Mouse (Mus musculus): Measurements from ENCODE around the gene Zfp57. TPM values are rescaled to one million over a fixed set of nuclear protein-coding genes. Genes with fewer than 3 reads are reported as not detected.
"Not testable (repeated sequence)": the region's sequence is repeated elsewhere in the genome, so short reads cannot be mapped to it uniquely, and the experiment has no call there.

The Zfp57 gene
- total RNA-seq, 2 experiments from 2014 or later, result 33.4 to 34.3 TPM

GRCm38 (mm10) chr17:36994528-36994927 is 6.4 kb upstream of the Zfp57 start:
- DNase-seq (ENCODE audit: low spot score in 2 of 2), result no peak

DNA sequence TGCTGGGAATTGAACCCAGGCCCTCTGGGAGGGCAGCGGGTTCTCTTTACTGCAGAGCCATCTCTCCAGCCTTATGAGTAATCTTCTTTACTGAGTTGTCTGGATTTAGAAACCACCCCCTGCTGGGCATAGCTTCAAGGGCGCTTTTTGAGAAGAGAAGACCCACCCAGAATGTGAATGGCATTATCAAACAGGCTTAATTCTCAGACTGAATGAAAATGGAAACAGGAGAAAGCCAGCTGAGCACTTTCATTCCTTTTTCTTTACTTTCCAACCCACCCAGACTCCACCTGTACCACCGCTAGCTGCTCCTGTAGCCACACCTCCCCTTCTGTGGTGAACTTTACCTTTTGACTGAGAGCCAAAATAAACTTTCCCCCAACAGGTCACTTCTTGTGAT is 5.5 kb upstream of the Zfp57 start:
- no peak for DNase-seq (ENCODE audit: low spot score in 2 of 2)

DNA sequence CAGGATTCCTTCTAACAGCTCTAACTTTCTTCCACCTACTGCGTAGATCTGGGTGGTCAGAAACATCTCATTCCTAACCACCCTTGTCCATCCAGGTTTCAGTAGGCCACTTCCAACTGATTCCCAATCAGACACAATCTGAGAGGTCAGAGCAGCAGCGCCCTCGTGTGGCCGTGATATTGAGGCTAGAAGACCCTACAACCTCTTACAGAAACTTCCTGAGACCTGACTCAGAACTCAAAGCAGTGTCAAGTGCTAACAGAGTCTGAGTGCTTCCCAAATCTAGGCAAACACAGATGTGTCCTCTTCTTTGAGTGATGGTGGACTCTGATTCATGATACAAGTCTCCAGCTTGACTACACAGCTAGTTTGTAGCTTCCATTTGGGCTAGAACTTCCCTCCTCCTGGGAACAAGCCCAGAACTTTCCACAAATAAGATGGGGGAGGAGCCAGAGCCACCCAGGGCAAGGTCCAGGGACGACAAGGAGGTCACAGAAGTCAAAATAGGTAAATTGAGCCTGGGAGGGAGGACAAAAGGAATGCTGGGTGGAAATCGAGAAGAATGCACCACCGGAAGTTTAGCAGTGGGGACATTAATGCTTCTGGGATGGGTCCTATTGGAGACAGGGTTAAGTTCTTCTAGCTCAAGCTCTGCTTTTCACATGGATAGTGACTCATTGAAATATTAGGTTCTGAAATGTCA is 3.8 kb upstream of the Zfp57 start:
- DNase-seq (ENCODE audit: low spot score in 2 of 2), result peak; percentile 70 to 76

- DNase-seq (ENCODE audit: low spot score in 2 of 2), result no peak
Observed at GRCm38 (mm10) chr17:36998477-36998876, 2.5 kb upstream of the Zfp57 start.

DNA sequence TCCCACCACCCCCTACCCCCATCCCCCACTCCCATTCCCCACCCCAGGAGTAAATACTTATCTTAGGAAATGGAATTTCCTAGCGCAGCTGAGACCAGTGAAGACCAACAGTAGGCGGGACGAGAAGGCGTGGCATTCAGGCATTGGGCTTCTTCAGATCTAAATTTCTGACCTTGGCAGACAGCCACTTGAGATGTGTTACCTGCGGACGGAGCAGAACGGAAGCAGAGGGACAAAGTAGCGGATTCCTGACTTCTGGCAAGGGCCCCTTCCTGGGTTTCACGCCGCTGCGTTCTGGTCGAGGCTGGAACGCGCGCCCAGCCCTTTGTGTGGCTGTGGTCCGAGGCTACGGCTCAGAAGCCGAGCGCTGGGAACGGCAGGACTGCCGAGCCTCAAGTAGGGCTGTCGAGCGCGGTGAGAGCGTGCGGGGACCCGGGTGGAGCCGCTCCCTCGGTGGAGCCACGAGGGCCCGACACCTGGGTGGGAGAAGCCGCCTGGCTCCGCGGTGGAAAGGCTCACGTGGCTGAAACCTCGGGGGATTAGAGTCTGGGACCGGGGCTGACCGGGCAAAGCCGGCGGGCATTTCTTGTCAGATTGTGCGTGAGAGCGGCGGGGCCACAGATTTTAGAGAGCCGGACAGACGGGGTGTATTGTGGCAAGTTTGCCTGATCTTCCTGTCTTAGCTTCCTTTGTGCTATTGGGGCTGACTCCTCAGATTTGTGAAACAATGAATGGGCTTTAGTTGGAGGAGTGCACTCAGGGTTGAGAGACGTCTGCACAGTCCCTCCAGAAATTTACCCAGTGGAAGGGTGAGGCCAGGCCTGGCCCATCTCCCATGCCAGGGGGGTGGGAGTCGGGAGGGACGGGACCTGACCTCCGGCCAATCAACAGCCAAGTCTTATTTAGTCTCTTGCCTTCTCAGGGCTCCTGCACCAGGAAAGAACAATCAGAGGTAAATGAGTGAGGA is 1.7 kb downstream of the Zfp57 start:
- peak; percentile 52 to 55 for DNase-seq (ENCODE audit: low spot score in 2 of 2)

GRCm38 (mm10) chr17:37003366-37003765 is 2.4 kb downstream of the Zfp57 start:
- no peak for DNase-seq (ENCODE audit: low spot score in 2 of 2)

GRCm38 (mm10) chr17:37008161-37008560 is 7.2 kb downstream of the Zfp57 start:
- no peak for DNase-seq (ENCODE audit: low spot score in 2 of 2)

- DNase-seq (ENCODE audit: low spot score in 2 of 2), result no peak
Observed at GRCm38 (mm10) chr17:37009460-37010042, 8.6 kb downstream of the Zfp57 start.

DNA sequence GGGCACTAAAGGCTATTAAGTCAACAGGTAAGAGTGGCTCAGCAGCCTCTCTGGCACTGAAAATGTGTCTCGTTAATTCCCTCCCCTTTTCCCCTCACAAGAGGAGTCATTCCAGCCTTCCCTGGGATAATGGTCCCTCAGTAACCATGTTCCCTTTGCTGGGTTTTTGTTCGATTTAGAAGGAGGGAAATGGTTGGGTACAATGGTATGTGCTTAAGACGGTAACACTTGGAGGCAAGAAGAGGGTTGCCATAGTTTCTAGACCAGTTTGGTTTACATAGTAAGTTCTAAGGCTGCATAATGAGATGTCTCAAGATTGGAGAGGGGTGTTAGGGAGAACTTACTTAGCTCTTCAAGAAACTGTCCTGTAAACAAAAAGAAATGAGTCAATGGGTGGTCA is 10.8 kb downstream of the Zfp57 start:
- no peak for DNase-seq (ENCODE audit: low spot score in 2 of 2)

GRCm38 (mm10) chr17:37012141-37012540 is 11.2 kb downstream of the Zfp57 start:
- no peak for DNase-seq (ENCODE audit: low spot score in 2 of 2)

DNA sequence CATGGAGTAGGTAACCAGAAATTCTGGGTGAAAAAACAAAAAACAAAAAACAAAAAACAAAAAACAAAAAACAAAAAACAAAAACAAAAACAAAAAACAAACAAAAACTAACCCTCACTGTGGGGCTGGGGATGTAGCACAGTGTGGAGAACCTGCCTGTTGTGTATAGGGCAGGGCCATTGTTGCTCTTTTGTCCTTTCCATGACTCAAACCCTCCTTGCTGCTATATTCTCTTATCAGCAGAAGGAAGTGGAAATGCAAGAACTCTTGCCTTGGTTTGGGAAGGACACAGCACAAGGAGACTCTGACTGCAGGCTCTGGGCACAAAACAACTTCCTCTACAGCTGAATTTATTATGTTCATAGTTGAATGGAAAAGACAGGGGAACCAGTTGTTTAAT is 15.4 kb downstream of the Zfp57 start:
- no peak for DNase-seq (ENCODE audit: low spot score in 2 of 2)

- peak in 1 of 2 experiments; percentile 24 for DNase-seq (ENCODE audit: low spot score in 2 of 2)
Observed at GRCm38 (mm10) chr17:37018328-37018727, 17.4 kb downstream of the Zfp57 start.

DNA sequence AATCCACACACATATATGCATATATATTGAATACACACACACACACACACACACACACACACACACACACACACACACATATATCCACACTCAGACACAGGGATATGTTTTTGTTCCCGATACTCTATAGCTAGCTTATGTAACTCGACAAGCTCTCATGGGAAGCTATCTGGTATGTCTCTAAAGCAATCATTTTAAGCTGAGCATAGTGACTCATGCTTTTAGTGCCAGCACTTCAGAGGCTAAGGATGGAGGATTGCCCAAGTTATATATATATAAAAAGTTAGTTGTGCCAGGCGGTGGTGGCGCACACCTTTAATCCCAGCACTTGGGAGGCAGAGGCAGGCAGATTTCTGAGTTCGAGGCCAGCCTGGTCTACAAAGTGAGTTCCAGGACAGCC is 18.3 kb downstream of the Zfp57 start:
- DNase-seq (ENCODE audit: low spot score in 2 of 2), result not testable (repeated sequence)

DNA sequence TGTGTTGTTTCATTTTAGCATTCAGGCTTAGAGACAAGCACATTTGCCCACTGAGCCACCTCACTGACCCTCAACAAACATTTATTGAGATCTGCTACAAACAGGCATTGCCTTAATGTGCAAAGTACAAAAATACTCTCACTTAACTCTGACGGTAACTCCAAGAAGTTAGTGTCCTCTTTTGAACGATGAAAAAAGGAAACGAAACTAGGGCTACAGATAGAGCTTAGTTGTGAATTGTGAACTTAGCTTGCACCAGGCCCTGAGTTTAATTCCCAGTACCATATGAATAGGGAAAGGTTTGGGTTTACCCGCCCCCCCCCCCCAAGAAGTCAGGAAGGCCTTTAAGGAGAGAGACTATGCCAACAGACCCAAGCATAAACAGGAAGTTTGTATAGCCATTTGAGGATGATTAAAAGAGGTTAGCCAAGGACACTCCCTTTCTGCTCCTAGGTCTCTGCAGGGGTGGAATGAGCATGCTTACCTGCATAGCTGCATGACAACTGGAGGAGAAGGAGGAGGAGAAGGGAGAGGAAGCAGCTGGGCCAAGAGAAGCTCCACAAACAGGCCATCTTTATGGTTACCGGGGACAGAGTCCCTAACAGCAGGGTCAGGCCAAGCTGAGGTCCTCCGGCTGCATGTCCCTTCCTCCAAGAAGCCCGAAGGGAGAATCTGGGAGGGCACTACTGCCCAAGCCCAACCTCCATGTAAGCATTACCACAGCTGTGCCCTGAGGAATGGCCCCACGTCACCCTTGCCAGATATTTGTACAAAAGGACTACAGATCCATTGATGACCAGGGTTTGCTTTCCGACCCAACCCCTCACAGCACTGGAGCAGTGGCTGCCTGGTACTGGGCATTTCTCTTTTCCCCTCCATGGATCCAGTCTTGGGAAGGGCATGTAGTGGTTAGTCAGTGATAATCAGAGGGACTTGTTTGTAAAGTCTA is 21.9 kb downstream of the Zfp57 start, which contains the start of gene Mog:
Gene Mog (minus strand): TSS at position 771 of the 949 bp plus-strand sequence.
- DNase-seq (ENCODE audit: low spot score in 2 of 2), result no peak

DNA sequence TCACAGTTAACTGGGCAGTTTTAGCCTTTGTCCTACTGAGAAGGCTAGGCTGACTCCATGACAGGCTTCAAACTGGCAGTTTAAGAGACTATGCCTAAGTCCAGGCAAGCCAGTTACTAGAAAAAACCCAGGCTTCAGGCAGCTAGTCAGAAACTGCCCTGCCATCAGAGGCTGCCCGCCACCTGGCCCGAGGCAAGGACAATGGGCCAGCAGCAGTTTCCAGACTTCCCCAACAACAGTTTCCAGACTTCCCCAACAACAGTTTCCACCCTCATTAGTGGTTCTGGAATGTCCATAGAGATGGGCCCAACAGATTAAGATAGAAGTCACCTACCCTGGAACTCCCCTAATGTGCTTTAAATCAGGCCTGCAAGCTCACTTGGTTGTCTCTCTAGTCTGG is 25.5 kb downstream of the Zfp57 start:
- no peak for DNase-seq (ENCODE audit: low spot score in 2 of 2)

DNA sequence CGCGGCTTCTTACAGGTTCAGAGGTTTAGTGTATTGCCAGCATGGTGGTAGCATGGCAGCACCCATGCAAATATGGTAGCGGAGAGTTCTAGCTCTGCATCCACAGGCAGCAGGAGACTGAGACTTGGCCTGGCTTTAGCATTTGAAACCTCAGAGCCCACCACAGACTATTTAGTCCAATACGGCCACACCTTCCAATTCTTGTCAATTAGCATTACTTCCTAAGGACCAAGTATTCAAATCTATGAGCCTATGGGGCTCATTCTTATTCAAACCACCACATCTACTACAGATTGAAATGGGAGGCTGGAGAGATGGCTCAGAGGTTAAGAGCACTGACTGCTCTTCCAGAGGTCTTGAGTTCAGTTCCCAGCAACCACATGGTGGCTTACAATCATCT is 26.5 kb downstream of the Zfp57 start:
- DNase-seq (ENCODE audit: low spot score in 2 of 2), result no peak

DNA sequence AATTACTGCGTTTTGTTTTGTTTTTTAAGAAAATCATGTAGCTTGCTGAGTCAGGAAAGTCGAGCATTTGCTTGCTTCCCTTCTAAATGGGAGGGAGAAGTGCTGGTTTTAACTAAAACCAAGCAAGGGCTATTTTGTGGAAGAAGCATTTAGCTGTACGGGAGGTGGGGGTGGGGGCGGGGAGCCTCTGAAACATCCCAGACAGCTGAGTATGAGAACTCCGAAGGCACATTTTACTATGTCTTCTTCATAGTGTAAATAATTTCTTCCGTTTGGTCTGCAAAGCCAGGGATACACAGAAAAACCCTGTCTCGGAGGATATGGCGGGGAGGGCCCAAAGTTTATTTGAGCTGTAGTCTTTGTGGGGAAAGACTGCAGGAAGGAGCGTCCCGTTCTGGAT is 27.2 kb downstream of the Zfp57 start:
- DNase-seq (ENCODE audit: low spot score in 2 of 2), result no peak

- DNase-seq (ENCODE audit: low spot score in 2 of 2), result peak; percentile 96 to 97
Observed at GRCm38 (mm10) chr17:37028683-37029120, 27.7 kb downstream of the Zfp57 start.

DNA sequence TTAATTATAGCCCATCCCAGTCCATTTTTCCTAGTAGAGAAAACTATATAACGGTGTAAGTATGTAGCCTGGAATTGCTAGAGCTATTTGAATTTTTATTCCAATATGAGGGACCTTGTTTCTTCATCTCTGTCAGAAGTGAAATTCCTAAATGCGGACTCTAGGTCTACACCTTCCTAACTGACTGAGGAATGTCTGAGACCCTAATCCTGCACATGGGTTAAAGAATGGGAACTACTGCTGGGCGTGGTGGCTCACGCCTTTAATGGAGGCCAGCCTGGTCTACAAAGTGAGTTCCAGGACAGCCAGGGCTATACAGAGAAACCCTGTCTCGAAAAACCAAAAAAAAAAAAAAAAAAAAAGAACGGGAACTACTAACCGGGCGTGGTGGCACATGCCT is 28.2 kb downstream of the Zfp57 start:
- no peak for DNase-seq (ENCODE audit: low spot score in 2 of 2)

- no peak for DNase-seq (ENCODE audit: low spot score in 2 of 2)
Observed at GRCm38 (mm10) chr17:37039127-37039894, 38.3 kb downstream of the Zfp57 start.
